Mouse (Mus musculus) heart, adult 2 months (tissue): ENCODE measurements around the gene Rsbn1.

Experiments
- CTCF ChIP-seq: fragments of 200-600 bp; IDR thresholded peaks from 2 replicates; pipeline ENCODE4 v1.8.1; 2022; ENCODE audit warnings: antibody characterized with exemption, mild to moderate bottlenecking, moderate library complexity
- POLR2A ChIP-seq: fragments of 200-500 bp; IDR thresholded peaks from 2 replicates; pipeline ENCODE4 v1.6.1; 2011; ENCODE audit warnings: mild to moderate bottlenecking, low read depth, low read length, control low read depth; ENCODE audit not compliant: insufficient read depth

DNA sequence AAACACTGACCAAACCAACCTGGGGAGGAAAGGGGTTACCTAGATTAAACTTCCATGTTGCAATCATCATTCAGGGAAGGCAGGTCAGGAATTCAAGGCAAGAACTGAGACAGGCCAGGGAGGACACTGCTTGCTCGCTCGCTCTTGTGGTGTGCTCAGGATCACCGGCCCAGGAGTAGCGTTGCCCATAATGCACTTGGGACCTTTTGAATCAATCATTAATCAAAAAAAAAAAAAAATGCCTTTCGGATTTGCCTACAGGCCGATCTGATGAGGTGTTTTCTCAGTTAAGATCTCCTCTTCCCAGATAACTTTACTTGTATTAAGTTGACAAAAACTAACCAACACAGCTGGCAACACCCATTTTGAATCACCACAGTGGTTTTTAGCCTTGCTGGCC lies 49.7 kb upstream of the Rsbn1 start:
- TF ChIP-seq CTCF (no peak), POLR2A (no peak)
